Mouse (Mus musculus) E14TG2a.4 (cell line): Measurements from ENCODE around the gene Arhgap27.

Source experiments
- CTCF ChIP-seq: conservative IDR thresholded peaks from 2 replicates; pipeline ENCODE4 v1.5.1; 2014; ENCODE audit warnings: low read length
- POU5F1 ChIP-seq: IDR thresholded peaks from 2 replicates; pipeline ENCODE4 v1.6.1; 2014; ENCODE audit warnings: low read length, borderline replicate concordance

DNA sequence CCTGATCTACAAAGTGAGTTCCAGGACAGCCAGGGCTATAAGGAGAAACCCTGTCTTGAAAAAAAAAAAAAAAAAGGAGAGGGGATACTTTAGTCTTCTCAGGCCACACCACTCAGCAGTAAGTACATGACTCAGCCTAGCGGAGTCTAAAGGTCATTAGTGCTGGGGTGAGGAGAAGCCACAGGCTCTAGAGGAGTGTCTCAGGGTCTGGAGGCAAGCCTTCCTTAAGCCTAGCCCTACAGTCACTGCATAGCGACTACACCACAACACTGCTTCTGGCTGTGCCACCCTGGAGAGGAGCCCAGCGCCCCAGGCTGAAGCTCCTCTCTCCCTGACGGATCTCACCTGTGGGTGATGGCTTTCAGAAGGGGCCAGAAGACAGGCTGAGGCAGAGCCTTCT lies 33.2 kb upstream of the Arhgap27 start:
- TF ChIP-seq CTCF: no peak
- no peak for TF ChIP-seq POU5F1
